Mouse (Mus musculus) kidney, adult 8-10 months (tissue): ENCODE results near the gene Ffar3.

ENCODE experiments used
- DNase-seq, 2 experiments: peaks; one replicate each; pipeline ENCODE4 v3.0.0; 2022

The Ffar3 gene

DNA sequence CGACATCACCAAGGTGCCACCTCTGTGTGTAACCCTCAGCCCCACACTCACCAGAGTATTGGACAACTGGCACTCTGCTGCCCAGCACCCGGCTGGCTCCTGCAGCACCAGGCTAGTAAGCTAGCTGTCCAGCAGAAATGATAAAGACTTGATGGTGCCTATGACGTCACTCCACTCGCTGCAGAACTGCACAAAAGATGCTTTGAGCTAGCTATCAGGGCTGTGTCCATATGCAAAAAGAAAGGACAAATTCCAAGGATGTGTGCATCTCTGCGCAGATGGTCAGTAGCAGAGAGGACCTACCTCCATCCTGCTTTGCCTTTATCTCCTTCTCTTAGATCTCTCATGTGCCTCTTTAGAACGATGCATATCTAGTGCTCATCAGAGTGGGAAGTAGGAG is at the start of gene Ffar3:
Gene Ffar3 (minus strand): TSS at position 101 of the 400 bp plus-strand sequence.
- DNase-seq, result no peak

DNA sequence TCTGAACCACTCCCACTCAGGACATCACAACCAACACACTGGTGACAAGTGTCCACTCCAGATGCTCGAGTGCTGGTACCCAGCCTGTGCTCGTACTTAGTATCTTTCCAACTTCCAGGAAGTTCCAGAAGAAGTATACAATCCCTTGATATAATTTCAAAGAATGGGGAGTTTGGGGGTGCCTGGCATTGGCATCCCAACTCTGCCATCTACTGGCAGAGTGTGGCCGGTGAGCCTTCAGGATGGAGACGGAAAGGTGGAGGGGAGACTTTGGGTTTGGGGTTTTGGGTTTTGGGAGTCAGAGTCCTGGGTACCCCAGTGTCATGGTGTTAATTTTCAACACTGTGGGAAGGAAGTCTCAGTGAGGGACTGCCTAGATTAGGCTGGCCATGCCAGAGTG is 48.1 kb upstream of the Ffar3 start:
- DNase-seq, result no peak

DNA sequence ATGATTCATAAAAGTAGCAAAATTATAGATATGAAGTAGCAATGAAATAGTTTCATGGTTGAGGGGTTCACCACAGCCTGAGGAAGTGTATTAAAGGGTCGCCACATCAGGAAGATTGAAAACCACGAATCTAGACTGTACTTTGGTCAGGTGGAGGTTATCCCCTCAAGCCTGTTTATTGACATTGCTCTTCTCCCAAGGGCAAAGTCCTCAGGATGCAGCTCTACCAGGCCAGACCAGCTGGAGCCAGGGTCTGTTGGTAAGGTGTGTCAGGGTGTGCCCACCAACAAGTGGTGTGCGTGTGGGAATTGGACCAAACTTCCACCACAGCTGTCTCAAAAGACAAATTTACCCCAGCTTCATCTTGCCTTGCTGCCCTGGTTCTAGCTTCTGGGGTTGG is 39.2 kb upstream of the Ffar3 start:
- no peak for DNase-seq

DNA sequence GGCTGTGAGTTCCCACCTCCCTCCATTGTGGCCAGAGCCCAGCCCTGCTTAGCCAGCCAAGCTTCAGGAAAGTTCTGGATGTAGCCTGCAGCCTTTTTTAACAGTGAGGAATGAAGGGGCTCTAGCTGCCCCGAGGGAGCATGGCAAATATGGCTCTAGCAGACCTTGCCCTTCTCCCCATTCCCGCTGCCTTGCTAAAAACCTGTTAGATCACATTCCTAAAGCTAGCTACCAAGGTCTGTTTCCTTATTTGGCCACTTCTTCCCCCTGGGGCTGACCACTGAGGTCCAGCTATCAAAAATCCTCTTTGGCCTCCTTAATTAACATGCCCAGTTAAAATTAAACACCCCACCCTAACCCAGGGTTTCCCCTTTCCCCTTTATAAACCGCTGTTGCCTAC is 36.5 kb upstream of the Ffar3 start:
- DNase-seq, result peak in 1 of 2 experiments; percentile 41

GRCm38 (mm10) chr7:30891746-30892145 is 35.8 kb upstream of the Ffar3 start:
- no peak for DNase-seq

DNA sequence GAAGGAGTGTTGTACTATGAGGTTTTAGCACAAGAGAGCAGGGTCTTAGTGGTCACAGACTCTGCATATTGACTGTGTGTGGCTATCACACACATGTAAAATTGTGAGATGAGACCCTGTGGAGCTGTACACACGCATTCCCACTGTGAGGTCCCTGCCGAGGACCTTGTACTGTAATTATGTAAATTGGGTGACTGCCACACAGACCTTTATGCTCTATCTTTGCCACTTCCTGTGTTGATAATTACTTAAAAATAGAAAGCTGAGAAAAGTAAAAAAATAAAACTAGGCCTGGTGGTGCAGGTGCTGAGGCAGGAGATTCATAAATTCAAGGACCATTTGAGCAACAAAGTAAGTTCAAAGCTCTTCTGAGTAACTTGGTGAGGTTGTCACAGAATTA is 34.7 kb upstream of the Ffar3 start:
- DNase-seq, result no peak

DNA sequence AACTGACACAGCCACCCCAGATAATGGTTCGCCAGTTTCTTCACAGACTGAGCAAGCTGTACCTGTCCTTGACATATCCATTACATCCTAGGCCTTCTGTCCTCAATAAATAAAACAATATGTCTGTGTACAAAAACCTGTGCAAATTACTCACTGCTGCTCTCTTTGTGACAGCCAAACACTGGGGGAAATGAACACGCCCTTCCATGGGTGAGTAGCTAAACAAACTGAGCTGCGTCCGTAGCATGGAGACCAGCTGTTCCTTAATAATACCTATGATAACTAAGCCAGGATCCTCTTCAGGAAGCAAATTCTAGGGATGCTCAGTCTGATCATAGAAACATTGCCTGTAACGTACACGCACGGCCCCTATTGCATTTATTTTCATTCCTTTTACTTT is 32.8 kb upstream of the Ffar3 start:
- DNase-seq, result no peak

DNA sequence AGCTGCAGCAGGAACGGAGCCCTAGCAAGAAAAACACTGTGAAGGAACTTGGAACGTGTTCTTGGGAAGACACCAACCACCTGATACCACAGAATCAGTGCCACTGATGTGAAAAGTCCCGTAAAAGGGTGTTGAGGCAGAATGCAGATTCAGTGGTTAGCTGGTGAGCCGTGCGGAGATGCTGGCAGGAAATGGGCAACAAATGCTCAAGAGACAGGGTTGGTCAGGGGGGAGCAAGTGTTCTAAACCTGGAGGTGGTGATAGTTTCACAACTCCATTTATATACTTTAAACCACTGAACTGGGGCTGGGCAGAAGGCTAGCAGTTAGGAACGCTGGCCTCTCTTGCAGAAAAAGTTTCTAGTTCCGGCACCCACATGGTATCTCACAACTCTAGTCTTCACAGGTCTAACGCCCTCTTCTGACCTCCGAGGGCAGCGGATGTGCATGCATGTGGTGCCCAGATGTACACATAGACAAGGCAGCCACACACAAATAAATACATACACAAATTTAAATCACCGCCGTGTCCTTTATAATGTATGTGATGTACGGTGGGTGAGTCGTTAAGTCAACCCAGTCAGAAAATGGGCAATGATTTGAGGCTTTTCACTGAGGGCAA is 31.7 kb upstream of the Ffar3 start:
- DNase-seq, result no peak

- DNase-seq, result no peak
These were observed 30.9 kb upstream of the Ffar3 start for GRCm38 (mm10) chr7:30886852-30887251.

DNA sequence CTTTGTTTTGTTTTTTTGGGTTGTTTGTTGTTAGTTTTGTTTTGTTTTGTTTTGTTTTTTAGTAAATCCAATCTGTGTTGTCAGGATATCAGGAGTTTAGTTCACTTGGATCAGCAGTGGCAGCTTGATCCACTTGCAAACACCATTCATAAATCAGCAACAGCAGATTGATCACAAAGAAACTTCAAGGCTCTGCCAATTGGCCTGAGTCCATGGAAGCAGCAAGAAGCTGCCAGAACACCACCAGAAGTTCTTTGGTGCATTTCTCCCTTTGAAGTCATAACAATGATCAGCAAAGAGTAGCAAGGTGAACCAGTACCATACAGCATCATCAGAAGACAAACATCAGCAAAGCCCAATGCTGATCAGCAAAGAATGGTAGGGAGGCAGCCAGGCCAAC is 28.1 kb upstream of the Ffar3 start:
- DNase-seq, result no peak

GRCm38 (mm10) chr7:30881367-30881766 is 25.4 kb upstream of the Ffar3 start:
- no peak for DNase-seq

- no peak for DNase-seq
These were observed 24.2 kb upstream of the Ffar3 start, which contains the start of gene Cd22 for GRCm38 (mm10) chr7:30880176-30880575. Cd22 (minus strand) TSS chr7:30880342.

DNA sequence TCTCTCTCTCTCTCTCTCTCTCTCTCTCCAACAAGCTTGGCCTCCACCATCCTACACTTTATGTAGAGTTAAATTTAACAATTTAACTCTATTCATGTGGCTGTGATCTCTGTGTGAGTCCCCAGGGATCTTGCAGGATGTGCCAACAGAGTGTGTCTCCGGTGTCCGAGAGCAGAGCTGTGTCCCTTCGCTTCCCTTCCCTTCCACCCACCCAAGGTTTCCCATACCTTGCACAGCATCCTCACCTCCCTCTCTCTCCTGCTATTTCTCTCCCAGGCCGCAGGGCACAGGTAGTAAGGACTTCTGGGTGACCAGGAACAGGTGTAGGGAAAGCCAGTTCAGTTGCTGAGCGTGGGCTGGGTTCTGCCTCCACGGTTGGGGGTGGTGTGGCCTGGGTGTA is 23.0 kb upstream of the Ffar3 start:
- DNase-seq, result no peak

DNA sequence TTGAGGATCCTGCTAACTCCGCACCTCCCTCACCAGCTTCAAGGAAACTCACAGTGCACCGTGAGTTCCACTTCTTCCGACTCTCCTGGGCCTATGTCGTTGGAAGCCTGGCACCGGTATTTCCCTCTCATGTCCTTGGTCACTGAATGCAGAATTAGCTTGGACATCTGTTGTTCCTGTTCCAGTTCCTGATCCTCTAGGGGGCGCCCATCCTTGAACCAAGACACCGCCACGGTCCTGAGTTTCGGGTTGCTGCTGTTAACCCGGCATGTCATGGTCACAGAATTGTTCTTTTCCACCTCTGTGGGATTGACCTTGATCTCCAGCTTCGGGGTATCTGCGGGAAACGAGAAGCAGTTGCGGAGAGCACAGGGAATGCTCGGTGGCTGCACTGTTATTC is 17.1 kb upstream of the Ffar3 start:
- peak; percentile 49 to 82 for DNase-seq

DNA sequence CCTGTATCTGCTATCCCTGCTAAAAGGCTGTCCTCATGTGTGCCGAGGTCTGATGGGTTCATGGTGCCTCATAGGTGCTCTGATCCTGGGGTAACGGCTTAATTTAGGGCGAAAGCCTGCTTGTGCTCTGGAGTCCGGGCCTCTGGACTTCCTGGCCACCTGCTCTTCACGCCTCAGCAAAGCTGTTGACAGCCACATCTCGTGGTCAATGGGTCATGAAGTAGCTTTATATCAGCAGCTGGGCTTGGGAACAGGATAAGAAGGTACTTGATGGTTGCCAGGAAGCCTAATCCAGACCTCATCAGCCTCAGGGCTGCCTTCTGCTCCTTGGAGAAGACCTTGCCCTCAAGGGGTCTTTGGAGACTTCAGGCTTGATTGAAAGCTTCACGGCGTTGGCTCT is 7.4 kb upstream of the Ffar3 start:
- DNase-seq, result no peak

- DNase-seq, result no peak
These were observed 5.5 kb upstream of the Ffar3 start, which contains the start of gene Ffar1 for GRCm38 (mm10) chr7:30861464-30861863. Ffar1 (minus strand) TSS chr7:30861564.

DNA sequence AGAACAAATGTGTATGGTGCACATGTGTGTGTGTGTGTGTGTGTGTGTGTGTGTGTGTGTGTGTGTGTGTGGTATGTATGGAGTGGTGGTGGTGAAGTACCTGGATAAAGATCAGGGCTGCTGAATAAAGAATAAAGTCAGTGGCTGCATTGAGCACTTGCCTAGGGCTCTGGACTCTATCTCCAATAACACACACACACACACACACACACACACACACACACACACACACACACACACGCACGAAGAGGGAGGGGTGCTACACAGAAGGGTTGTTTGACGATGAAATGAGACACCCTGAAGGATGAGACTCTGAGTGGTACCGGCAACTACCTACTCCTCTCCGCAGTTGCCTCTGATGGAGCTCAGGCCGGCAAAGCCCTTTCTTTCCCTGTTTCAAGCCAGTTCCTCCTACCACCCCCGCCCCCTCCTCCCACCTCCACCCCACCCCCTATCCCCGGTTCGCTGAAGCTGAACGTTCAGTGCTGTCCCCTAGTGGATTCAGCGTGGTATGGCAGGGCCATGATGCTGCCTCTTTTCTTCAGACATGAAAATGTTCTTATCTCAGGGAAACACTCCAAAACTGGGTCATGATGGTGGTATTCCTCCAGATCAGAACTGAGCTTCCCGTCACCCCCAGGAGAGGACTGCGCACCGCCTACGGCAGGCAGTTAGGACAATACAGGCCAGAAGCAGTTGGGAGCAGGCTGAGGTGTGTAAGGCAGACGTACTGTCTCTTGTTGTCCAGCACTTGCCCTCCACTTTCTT is 3.8 kb upstream of the Ffar3 start:
- DNase-seq, result peak in 1 of 2 experiments; percentile 42

DNA sequence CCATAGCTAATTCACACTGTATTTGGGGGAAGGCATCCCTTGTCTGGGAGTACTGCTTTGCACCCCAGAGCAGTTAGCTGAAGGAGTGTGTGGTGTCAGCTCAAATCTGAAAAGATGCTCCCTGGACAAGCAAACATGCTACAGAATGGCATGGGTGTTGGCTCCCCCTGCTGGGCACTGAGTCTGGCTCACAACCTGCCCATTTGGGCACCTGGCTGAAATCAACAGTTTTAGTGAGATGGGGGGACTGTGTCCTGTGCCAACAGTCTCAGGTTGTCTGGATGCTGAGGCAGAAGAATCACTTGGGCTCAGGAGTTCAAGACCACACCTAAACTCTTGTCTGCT is 3.3 kb upstream of the Ffar3 start:
- DNase-seq, result peak; percentile 51 to 84

DNA sequence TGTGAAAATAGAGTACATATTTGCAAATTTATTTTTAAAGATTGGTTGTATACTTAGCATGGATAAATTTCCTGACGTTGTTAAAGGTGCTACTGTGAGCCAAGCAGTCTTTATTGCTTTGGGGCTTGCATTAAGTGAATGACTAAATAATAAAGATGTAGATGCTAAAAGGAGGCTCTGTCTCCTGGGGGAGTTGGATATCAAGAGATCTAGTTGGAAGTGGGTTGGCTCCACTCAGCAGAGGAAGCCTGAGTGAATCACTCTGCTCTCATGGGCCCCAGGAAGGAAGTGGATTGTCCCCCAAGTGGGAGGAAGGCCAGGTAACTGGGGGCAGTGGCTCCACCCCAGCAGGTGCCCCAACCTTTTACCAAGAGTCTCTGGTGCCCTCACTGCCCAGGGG is 1.8 kb upstream of the Ffar3 start:
- DNase-seq, result no peak

- DNase-seq, result no peak
These were observed 4.6 kb downstream of the Ffar3 start for GRCm38 (mm10) chr7:30851421-30851820.

DNA sequence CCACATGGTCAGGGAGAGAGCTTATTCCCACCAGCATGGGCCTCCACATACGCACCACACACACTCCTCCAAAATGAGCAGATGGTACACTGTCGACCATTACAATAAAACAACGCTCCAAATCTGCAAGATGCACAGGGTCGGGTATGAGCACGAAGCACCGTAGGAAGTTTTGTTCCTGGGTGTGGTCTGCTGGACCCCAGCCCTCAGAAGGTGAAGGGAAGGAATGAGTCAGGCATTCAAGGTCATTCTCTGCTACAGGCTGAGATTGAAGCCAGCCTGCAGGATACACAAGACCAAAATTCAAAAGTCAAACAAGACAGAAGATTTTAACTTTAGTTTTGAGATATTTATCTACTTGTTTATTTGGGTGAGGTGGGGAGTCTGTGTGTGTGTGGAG is 8.0 kb downstream of the Ffar3 start:
- DNase-seq, result no peak

DNA sequence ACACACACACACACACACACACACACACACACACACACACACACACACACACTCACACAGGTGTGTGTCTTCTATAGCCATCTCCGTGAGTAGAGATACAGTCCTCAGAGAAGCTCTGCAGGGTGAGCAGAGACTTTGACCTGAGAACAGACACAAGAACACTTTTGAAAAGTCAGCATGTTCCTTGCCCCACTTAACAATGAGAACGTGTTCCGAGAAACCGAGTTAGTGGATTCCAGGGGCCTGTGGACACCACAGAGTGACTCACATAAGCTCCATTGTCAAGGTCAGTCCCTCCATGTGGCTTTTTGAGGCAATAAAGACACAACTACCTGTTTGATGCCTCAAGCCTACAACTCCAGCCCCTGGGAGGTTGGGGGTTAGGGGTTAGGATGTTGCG is 8.6 kb downstream of the Ffar3 start:
- DNase-seq, result peak; percentile 35 to 53

DNA sequence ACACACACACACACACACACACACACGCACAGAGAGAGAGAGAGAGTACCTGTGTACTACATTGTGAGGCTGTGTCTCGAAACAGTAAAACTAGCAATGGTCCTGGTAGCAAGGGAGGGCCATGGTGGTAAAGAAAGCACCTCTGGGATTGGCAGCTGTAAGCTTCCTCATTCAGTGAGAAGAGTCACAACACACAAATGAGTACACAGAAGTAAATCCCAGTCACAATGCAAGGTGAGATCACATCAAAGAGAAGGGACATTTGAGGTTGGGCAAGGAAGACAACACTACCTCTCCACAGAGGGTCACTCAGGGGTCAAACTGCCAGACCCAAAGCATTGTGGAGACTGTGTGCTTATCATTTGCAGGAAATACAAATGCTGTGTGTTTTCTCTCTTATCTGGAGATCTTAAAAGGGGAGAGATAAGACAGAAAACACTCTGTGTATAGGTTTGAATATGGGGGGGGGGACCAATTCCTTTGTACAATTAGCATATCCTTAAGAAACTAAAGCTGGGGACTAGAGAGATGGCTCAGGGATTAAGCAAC is 9.4 kb downstream of the Ffar3 start:
- DNase-seq, result no peak

GRCm38 (mm10) chr7:30844676-30845297 is 11.2 kb downstream of the Ffar3 start:
- DNase-seq, result no peak
